Mouse (Mus musculus) CH12.LX (cell line): ENCODE measurements around the gene 9130204L05Rik. TPM values are rescaled to one million over a fixed set of nuclear protein-coding genes. Genes with fewer than 3 reads are reported as not detected.

Experiments used
- DNase-seq: peaks from one replicate; pipeline ENCODE4 v3.0.0-alpha.2; 2013; ENCODE audit errors: extremely low read depth
- H3K27ac ChIP-seq: 2 replicates; pipeline ENCODE4 v1.5.1; 2012; ENCODE audit warnings: low read depth, mild to moderate bottlenecking, control low read depth, moderate library complexity; ENCODE audit not compliant: insufficient read depth
- H3K27me3 ChIP-seq: replicated peaks from 2 replicates; pipeline ENCODE3; 2012; ENCODE audit warnings: inconsistent platforms
- H3K36me3 ChIP-seq, 2 experiments: replicated peaks in 1 of 2; 2 replicates each; pipeline versions ENCODE3 to v1.6.1; 2012; ENCODE audit warnings: inconsistent platforms in 1 of 2, low read length in 1 of 2, mild to moderate bottlenecking in 1 of 2, mixed read lengths in 1 of 2, moderate library complexity in 1 of 2; ENCODE audit not compliant: control insufficient read depth in 1 of 2, insufficient read depth in 1 of 2
- H3K4me1 ChIP-seq, 2 experiments: 2 replicates each; pipeline ENCODE4 v1.6.1; 2012; ENCODE audit warnings: inconsistent platforms in 1 of 2, moderate library complexity in 1 of 2; ENCODE audit not compliant: insufficient read depth in 2 of 2, control insufficient read depth in 1 of 2
- H3K4me2 ChIP-seq: 2 replicates; pipeline ENCODE4 v1.6.1; 2012; ENCODE audit warnings: low read depth, mild to moderate bottlenecking, control low read depth; ENCODE audit not compliant: poor library complexity, insufficient read depth, severe bottlenecking
- H3K4me3 ChIP-seq, 3 experiments: fragments of 150-350 bp in 1 of 3; sonication (generic) in 1 of 3; replicated peaks in 1 of 3; 2 replicates each; pipeline versions ENCODE3 to v1.5.1; 2011 to 2012; ENCODE audit warnings: low read depth in 2 of 3, low read length in 2 of 3, mild to moderate bottlenecking in 2 of 3, moderate library complexity in 2 of 3, control low read depth in 1 of 3, improper control_type of control experiment in 1 of 3, inconsistent platforms in 1 of 3, mixed read lengths in 1 of 3; ENCODE audit not compliant: poor library complexity in 1 of 3
- H3K79me2 ChIP-seq: replicated peaks from 2 replicates; pipeline ENCODE4 v1.6.1; 2012; ENCODE audit warnings: mild to moderate bottlenecking, moderate library complexity; ENCODE audit not compliant: control insufficient read depth, poor library complexity, insufficient read depth, severe bottlenecking; ENCODE audit errors: extremely low read depth
- H3K9ac ChIP-seq: 2 replicates; pipeline ENCODE4 v1.6.1; 2012; ENCODE audit warnings: low read depth, mild to moderate bottlenecking, control low read depth, moderate library complexity; ENCODE audit not compliant: insufficient read depth
- H3K9me3 ChIP-seq: replicated peaks from 2 replicates; pipeline ENCODE3; 2012; ENCODE audit warnings: low read length, inconsistent platforms, mixed read lengths
- CTCF ChIP-seq, 2 experiments: IDR thresholded peaks in 1 of 2; conservative IDR thresholded peaks in 1 of 2; 2 replicates each; pipeline ENCODE4 v1.5.1; 2011 to 2012; ENCODE audit warnings: low read depth in 2 of 2, low read length in 2 of 2, improper control_type of control experiment in 1 of 2, inconsistent platforms in 1 of 2, mild to moderate bottlenecking in 1 of 2, moderate library complexity in 1 of 2
- NELFE ChIP-seq: IDR thresholded peaks from 2 replicates; pipeline ENCODE4 v1.6.1; 2011; ENCODE audit warnings: low read depth, low read length, improper control_type of control experiment
- RAD21 ChIP-seq: IDR thresholded peaks from 2 replicates; pipeline ENCODE4 v1.6.1; 2011; ENCODE audit warnings: low read depth, mild to moderate bottlenecking, low read length, improper control_type of control experiment, moderate library complexity
- ZC3H11A ChIP-seq: IDR thresholded peaks from 2 replicates; pipeline ENCODE4 v1.6.1; 2012; ENCODE audit warnings: low read depth, mild to moderate bottlenecking, inconsistent platforms, low read length, improper control_type of control experiment
- dilution Hi-C: fragments of 300-500 bp; cut with MboI; formaldehyde crosslinking; loops from 2 replicates; pipeline ENCODE4 v1.14.3; 2020; ENCODE audit warnings: low sequenced_read_pairs; ENCODE audit not compliant: extremely low pct_unique_long_range_greater_than_20kb, extremely low pct_ligation_motif_present
- in situ Hi-C: fragments of 300-500 bp; cut with MboI; formaldehyde crosslinking; loops from 3 replicates; pipeline ENCODE4 v1.14.3; 2019; ENCODE audit warnings: low sequenced_read_pairs, low pct_ligation_motif_present, low pct_unique_long_range_greater_than_20kb, mixed read lengths
- polyA plus RNA-seq: library from polyadenylated mRNA; unstranded; fragments of >175 nt; gene quantifications from 2 replicates; pipeline ENCODE4 v1.2.1, GENCODE M21; 2012; ENCODE audit warnings: low read depth; ENCODE audit not compliant: insufficient read length
- total RNA-seq, 2 experiments: library from RNA; depleted of rRNA; stranded (reverse); fragments of 300-350 nt in 1 of 2; fragments of >200 nt in 1 of 2; gene quantifications; 2 replicates each; pipeline ENCODE4 v1.2.3; 2012 to 2014

Gene 9130204L05Rik
- total and polyA plus RNA-seq, 3 experiments: not detected

DNA sequence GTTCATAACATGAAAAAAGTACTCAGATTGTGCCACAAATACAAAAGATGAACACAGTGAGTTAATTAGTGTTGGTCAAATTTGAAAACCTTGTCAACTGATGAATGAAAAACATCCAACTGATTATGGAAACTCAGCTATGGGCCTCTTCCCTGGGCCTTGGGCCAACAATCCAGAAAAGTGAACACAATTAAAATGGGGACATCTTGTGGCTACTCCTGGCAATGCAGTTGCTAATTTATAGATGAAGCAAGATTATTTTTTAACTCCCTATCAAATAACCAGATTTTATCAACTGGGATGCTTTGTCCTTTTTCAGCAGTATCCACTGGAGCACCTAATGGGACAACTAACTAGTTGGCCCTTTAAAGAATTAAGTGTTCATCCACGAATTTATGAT, 37.9 kb downstream of the 9130204L05Rik start:
- H3K4me1 ChIP-seq: no peaks in the 10 kb centered on the region
- TF ChIP-seq RAD21: peak; percentile 19
- TF ChIP-seq ZC3H11A: no peak
- TF ChIP-seq CTCF (conservative IDR thresholded peaks at IDR 0.05 in 1 of 2, IDR thresholded peaks at IDR 0.05 in 1 of 2; ENCODE audit: low read depth in 2 of 2, low read length in 2 of 2): peak in 1 of 2 experiments; percentile 28; a peak in 3 of 4 replicates
- TF ChIP-seq NELFE: no peak
- peak; percentile 3 for DNase-seq
- no peaks in the 10 kb centered on the region for H3K9me3 ChIP-seq
- no peaks in the 10 kb centered on the region for H3K27me3 ChIP-seq
- no peaks in the 10 kb centered on the region for H3K79me2 ChIP-seq
- H3K36me3 ChIP-seq: no peaks in the 10 kb centered on the region
- no peak overlapping the region for H3K9ac ChIP-seq
- H3K27ac ChIP-seq: no peak overlapping the region
- dilution Hi-C loops (no loop called here), in situ Hi-C loops (no loop called here)
- H3K4me3 ChIP-seq: no peak overlapping the region
- H3K4me2 ChIP-seq: no peak overlapping the region
